Mouse (Mus musculus) mouse embryonic stem cell (cell line): ENCODE results near the gene Zfp882.
"Not testable (repeated sequence)": the region's sequence is repeated elsewhere in the genome, so short reads cannot be mapped to it uniquely, and the experiment has no call there.

Source experiments
- in situ Hi-C, 2 experiments: fragments of 300-500 bp; cut with MboI; formaldehyde crosslinking; loops; 1 replicate in 1 of 2; 3 replicates in 1 of 2; pipeline ENCODE4 v1.14.3; 2019 to 2020; ENCODE audit warnings: low sequenced_read_pairs in 2 of 2, low pct_unique_long_range_greater_than_20kb in 1 of 2, mixed read lengths in 1 of 2; ENCODE audit not compliant: unreplicated experiment in 1 of 2

The Zfp882 gene

GRCm38 (mm10) chr8:71908309-71909261 is at the start of gene Zfp882, which contains the start of gene Zfp617:
TSS of gene Zfp882 (plus strand) at chr8:71908608.
TSS of gene Zfp617 (plus strand) at chr8:71908635.
- in situ Hi-C loops: no loop called here

GRCm38 (mm10) chr8:71861551-71861950 is 46.9 kb upstream of the Zfp882 start:
- in situ Hi-C loops: not testable (repeated sequence)

GRCm38 (mm10) chr8:71862038-71862437 is 46.4 kb upstream of the Zfp882 start:
- in situ Hi-C loops: not testable (repeated sequence)

GRCm38 (mm10) chr8:71881618-71882274 is 26.7 kb upstream of the Zfp882 start, which contains the start of gene Zfp709:
TSS of gene Zfp709 (plus strand) at chr8:71882019.
- in situ Hi-C loops: no loop called here

GRCm38 (mm10) chr8:71900666-71901065 is 7.7 kb upstream of the Zfp882 start:
- in situ Hi-C loops: not testable (repeated sequence)

GRCm38 (mm10) chr8:71903084-71903483 is 5.3 kb upstream of the Zfp882 start:
- in situ Hi-C loops: not testable (repeated sequence)

- in situ Hi-C loops: no loop called here
Observed at GRCm38 (mm10) chr8:71906809-71907208, 1.6 kb upstream of the Zfp882 start.

GRCm38 (mm10) chr8:71907798-71908257 is 580 bp upstream of the Zfp882 start:
- in situ Hi-C loops: no loop called here

- in situ Hi-C loops: no loop called here
Observed at GRCm38 (mm10) chr8:71912286-71912685, 3.9 kb downstream of the Zfp882 start.

GRCm38 (mm10) chr8:71922567-71923401 is 14.4 kb downstream of the Zfp882 start:
- in situ Hi-C loops: no loop called here

GRCm38 (mm10) chr8:71925791-71926190 is 17.4 kb downstream of the Zfp882 start:
- in situ Hi-C loops: no loop called here

- in situ Hi-C loops: no loop called here
Observed at GRCm38 (mm10) chr8:71926551-71926950, 18.1 kb downstream of the Zfp882 start.

- in situ Hi-C loops: no loop called here
Observed at GRCm38 (mm10) chr8:71927779-71928178, 19.4 kb downstream of the Zfp882 start.

GRCm38 (mm10) chr8:71938037-71938436 is 29.6 kb downstream of the Zfp882 start:
- in situ Hi-C loops: not testable (repeated sequence)

- in situ Hi-C loops: no loop called here
Observed at GRCm38 (mm10) chr8:71940293-71941208, 32.1 kb downstream of the Zfp882 start.

- in situ Hi-C loops: no loop called here
Observed at GRCm38 (mm10) chr8:71941776-71942175, 33.4 kb downstream of the Zfp882 start.

GRCm38 (mm10) chr8:71948624-71949023 is 40.2 kb downstream of the Zfp882 start:
- in situ Hi-C loops: no loop called here
